Mouse (Mus musculus): ENCODE measurements at regions not wholly inside any gene's neighbourhood (a gene's known extent, or its start where the extent isn't known, plus 50 kb on each side); places are given as distances from the start of the nearest gene placed in this dataset. TPM values are rescaled to one million over a fixed set of nuclear protein-coding genes. Genes with fewer than 3 reads are reported as not detected.
A peak's percentile ranks its signal among the peaks of the same experiment; 100 is the strongest.

DNA sequence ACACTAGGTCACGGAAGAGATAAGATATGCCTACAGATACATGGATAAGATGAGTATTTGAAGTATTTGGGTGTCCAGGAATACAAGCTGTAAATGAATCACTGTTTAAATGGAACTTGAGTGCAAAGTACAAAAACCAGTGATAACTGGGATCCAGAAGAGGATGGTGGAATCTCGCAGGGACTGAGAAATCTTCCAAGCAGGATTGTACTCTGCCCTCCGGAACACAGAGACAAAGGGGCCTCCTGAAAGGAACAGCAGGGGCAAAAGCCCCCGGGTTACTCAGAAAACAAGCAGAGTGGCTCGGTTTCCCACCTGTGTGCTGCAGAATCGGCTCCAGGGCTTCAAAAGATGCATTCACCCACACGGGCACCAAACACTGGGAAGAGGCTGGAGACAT, 55.2 kb upstream of the Dab2 start:
- no peak for DNase-seq (ENCODE audit: low spot score)
- no peak for ATAC-seq
- H3K4me1 ChIP-seq (ENCODE audit: control insufficient read depth, insufficient read depth, low read length), result no peaks in the 10 kb centered on the region
- H3K9me3 ChIP-seq (replicated peaks; ENCODE audit: control insufficient read depth, low read length), result no peaks in the 10 kb centered on the region
- no peak overlapping the region for H3K27ac ChIP-seq (ENCODE audit: low read depth, low read length)
- H3K4me2 ChIP-seq (ENCODE audit: low read length), result no peak overlapping the region
- H3K4me3 ChIP-seq (ENCODE audit: low read depth, low read length), result no peak overlapping the region
- no peak overlapping the region for H3K9ac ChIP-seq (ENCODE audit: low read length)
- no peaks in the 10 kb centered on the region for H3K27me3 ChIP-seq (replicated peaks; ENCODE audit: control insufficient read depth, insufficient read depth, low read length)
- 21% methylated on average over 7 of the region's 7 CpGs for WGBS
- H3K36me3 ChIP-seq (ENCODE audit: control insufficient read depth, insufficient read depth, low read length), result no peaks in the 10 kb centered on the region

DNA sequence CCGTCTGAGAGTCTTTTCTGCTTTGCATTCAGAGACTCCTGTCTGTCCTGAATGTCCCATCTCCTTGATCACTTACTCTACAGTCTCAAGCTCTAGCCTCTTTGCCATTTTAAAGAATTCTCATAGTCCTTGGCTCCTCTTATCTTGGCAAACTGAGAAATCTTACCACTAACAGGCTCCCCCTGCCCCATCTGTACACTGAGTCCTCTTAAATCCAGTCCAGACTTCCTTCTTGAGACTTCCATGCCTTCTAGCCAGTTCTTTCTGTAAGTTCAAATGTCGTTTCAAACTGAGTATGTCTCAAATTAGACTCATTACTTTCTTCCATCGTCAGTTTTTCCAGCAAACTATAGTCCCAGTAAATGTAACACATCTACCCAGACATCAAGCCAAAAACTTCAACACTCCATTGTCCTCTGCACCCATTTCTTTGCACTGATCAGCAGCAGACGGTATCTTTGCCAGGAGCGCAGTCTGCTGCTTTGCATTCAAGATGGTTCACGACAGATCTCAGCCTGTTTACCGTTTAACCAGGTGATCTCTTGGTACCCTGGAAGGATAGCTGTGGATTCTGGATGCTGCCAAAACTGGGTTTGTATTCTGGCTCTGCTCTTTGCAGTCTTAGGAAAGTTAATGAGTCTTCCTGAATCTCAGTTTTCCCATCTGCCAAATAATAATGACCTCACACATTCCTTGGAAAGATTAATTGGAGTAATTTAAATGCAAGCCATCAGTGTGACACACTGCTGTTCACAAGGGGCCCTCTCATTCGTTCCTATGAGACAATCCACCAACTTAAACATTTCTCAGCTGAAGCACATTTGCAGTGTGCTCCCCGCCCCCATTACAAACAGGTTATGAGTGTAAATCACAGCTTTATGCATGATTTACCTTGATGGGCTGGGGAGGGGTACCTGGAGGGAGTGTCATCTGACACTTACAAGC, 53.4 kb upstream of the Dab2 start:
- no peaks in the 10 kb centered on the region for H3K4me1 ChIP-seq (ENCODE audit: control insufficient read depth, insufficient read depth, low read length)
- H3K9ac ChIP-seq (ENCODE audit: low read length), result no peak overlapping the region
- no peaks in the 10 kb centered on the region for H3K27me3 ChIP-seq (replicated peaks; ENCODE audit: control insufficient read depth, insufficient read depth, low read length)
- no peak overlapping the region for H3K4me2 ChIP-seq (ENCODE audit: low read length)
- H3K9me3 ChIP-seq (replicated peaks; ENCODE audit: control insufficient read depth, low read length), result no peaks in the 10 kb centered on the region
- ATAC-seq (peak; percentile 95), DNase-seq (ENCODE audit: low spot score) (peak; percentile 88)
- WGBS, result 36% methylated on average over 9 of the region's 9 CpGs
- H3K4me3 ChIP-seq (ENCODE audit: low read depth, low read length), result no peak overlapping the region
- no peak overlapping the region for H3K27ac ChIP-seq (ENCODE audit: low read depth, low read length)
- no peaks in the 10 kb centered on the region for H3K36me3 ChIP-seq (ENCODE audit: control insufficient read depth, insufficient read depth, low read length)

DNA sequence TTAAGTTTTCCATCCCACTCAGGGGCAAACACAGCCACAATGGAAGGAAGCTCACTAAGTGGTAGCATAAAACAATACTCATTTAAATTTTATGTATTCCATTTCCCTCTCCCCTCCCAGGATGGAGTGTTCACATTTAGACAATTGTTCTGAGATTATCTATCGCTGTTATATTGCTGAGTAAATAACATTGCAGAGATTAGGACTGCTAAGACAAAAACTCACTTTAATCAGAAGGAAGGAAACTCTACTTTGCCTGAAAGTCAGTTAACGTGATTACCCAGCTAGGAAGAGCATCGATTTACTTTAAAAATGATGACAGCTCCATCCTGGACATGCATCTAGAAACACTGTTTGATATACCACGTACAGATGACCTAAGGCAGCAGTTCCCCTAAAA, 51.1 kb upstream of the Dab2 start:
- Histone ChIP-seq H3K4me2 (ENCODE audit: low read length) (no peak overlapping the region), H3K36me3 (ENCODE audit: control insufficient read depth, insufficient read depth, low read length) (no peaks in the 10 kb centered on the region), H3K27ac (ENCODE audit: low read depth, low read length) (no peak overlapping the region), H3K9me3 (replicated peaks; ENCODE audit: control insufficient read depth, low read length) (no peaks in the 10 kb centered on the region), H3K27me3 (replicated peaks; ENCODE audit: control insufficient read depth, insufficient read depth, low read length) (no peaks in the 10 kb centered on the region), H3K4me1 (ENCODE audit: control insufficient read depth, insufficient read depth, low read length) (no peaks in the 10 kb centered on the region), H3K4me3 (ENCODE audit: low read depth, low read length) (no peak overlapping the region), H3K9ac (ENCODE audit: low read length) (no peak overlapping the region)
- 87% methylated on average over 4 of the region's 4 CpGs for WGBS
- ATAC-seq (no peak), DNase-seq (ENCODE audit: low spot score) (no peak)

Small RNA genes lying in the stretch of these regions (microRNA-seq; reads per million reads assigned to microRNA genes)
- not detected for gene Gm27760

All from forebrain, embryonic 14.5 days (tissue).